Mouse (Mus musculus): Measurements from ENCODE around the gene Atp6v0e. TPM values are rescaled to one million over a fixed set of nuclear protein-coding genes. Genes with fewer than 3 reads are reported as not detected.

The Atp6v0e gene
- total RNA-seq, 2 experiments from 2014 or later, result 242 to 317 TPM

- no peak for ATAC-seq (replicated peaks; ENCODE audit: poor library complexity, severe bottlenecking)
Observed at GRCm38 (mm10) chr17:26677711-26678637, 14.9 kb downstream of the Atp6v0e start.

DNA sequence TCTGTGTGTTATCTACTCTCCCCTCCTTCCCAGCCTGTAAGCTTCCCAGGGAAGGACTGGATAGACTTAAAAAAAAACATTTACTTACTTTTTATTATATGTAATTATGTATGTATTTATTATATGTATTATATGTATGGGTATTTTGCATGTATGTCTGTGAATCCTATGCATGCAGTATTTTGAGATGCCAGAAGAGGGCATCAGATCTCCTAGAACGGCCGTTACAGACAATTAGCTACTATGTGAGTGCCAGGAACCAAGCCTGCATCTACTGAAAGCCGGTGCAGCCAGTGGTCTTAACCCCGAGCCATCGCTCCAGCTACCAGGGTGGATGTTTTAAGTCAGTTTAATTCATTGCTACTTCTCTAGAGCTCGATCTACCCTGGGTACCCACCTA lies 18.2 kb downstream of the Atp6v0e start:
- no peak for ATAC-seq (replicated peaks; ENCODE audit: poor library complexity, severe bottlenecking)

GRCm38 (mm10) chr17:26686334-26687000 lies 23.4 kb downstream of the Atp6v0e start:
- ATAC-seq (replicated peaks; ENCODE audit: poor library complexity, severe bottlenecking), result peak; percentile 58

GRCm38 (mm10) chr17:26688795-26689735 lies 26.0 kb downstream of the Atp6v0e start:
- ATAC-seq (replicated peaks; ENCODE audit: poor library complexity, severe bottlenecking), result no peak

DNA sequence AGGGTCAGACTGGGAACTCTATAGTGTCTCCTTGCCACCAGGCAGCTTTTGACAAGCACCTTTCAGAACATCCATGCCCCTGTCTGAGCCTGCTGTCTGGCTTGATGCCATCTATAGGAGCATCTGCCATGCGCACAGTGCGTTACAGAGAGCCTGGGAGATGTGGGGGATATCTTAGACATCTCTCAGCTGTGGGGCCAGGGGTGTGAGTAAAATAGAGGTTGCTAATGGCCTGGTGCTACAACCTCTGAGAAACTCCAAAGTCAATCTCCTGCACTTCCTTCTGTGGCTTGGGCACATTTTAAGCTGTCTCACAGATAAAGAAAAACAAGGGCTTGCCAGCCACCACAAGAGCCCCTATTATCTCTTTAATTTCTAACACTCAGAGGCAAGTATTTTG lies 26.8 kb downstream of the Atp6v0e start:
- ATAC-seq (replicated peaks; ENCODE audit: poor library complexity, severe bottlenecking), result no peak

GRCm38 (mm10) chr17:26690236-26690635 lies 27.2 kb downstream of the Atp6v0e start:
- no peak for ATAC-seq (replicated peaks; ENCODE audit: poor library complexity, severe bottlenecking)

DNA sequence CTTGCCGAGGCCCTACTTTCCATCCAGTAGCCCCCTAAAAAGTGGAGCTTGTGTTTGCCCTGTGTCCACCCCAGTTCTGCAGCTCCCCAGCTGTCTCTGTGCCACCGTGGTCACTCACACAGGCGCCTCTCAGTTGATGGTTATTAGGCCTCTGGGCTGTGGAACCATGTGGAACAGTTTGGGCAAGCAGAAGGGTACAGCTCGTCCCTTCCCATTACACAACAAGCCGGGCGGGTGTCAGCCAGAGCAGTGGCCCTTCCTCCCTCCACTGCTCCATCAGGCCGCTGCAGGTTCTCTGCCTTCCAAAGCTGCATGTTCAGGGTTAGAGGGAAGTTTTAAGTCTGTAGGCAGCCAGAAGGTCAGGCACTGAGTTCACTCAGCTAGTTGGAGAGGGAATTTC lies 28.1 kb downstream of the Atp6v0e start:
- ATAC-seq (replicated peaks; ENCODE audit: poor library complexity, severe bottlenecking), result no peak

DNA sequence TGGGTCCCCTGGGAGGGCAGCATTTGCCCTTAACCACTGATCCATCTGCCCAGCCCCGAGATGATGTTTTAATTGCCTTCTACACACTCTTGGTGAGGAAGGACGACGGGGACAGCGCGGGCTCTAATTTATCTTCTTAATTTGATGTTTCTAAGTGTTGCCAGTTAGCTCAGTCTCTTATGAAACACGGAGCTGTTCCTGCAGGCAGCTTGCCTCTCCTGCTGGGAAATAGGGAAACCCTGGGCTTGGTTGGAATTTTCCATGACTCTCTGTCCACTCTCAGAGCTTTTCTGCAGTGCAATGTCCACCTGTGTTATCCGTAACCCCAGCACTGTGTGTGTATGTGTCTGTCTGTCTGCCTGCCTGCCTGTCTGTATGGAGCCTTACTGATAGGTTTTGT lies 30.4 kb downstream of the Atp6v0e start:
- ATAC-seq (replicated peaks; ENCODE audit: poor library complexity, severe bottlenecking), result no peak

DNA sequence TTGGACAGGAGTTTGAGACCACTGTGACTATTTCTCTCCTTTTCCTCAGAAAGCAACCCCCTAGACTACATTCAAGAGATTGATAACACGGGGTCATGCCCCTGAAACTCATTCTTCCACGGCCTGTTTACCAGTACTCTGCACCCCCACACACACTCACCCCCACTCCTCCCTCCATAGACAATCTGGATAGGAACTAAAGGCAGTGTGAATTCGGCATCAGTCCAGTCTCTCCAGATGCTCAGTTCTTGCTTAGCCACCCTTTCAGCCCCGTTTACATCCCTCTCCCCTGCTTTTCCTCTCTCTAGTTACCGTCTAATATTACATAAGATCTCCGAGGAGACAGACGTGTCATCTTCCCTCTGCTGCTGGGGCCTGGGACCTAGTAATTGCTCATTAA lies 31.1 kb downstream of the Atp6v0e start:
- no peak for ATAC-seq (replicated peaks; ENCODE audit: poor library complexity, severe bottlenecking)

DNA sequence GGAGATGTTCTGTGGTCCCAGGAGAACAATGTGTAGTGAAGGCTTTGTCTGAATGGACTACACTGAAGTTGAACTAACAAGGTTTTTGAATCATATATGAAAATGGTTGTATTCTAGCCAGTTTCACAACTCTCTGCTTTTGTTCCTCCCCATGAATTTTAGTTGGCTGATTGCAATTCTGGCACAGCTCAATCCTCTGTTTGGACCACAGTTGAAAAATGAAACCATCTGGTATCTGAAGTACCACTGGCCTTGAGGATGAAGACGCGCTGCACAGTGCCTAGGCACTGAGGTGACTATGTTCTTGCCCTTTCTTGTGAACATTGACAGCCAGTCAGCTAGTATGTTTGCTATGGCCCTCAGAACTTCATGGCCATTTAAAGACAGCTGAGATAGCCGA lies 32.2 kb downstream of the Atp6v0e start:
- ATAC-seq (replicated peaks; ENCODE audit: poor library complexity, severe bottlenecking), result no peak

DNA sequence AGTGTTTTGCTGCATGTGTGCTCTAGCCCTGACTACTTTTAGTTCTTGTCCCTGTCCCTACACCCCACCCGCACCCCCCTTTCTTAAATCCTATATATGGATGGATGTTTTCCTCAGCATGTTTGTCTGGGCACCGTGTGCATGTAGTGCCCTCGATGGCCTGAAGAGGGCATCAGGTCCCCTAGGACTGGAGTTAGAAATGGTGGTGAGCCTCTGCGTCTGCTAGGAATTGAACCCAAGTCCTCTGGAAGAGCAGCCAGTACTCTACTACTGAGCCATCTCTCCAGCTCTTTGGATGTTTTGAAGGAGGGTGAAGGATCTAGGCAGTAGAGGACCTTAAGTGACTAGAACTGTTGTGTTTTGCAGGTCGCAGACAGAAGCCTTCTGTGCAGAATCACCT lies 35.8 kb downstream of the Atp6v0e start:
- ATAC-seq (replicated peaks; ENCODE audit: poor library complexity, severe bottlenecking), result no peak

GRCm38 (mm10) chr17:26699819-26700616 lies 37.0 kb downstream of the Atp6v0e start:
- no peak for ATAC-seq (replicated peaks; ENCODE audit: poor library complexity, severe bottlenecking)

GRCm38 (mm10) chr17:26701565-26701964 lies 38.5 kb downstream of the Atp6v0e start:
- ATAC-seq (replicated peaks; ENCODE audit: poor library complexity, severe bottlenecking), result no peak

GRCm38 (mm10) chr17:26702621-26703020 lies 39.6 kb downstream of the Atp6v0e start:
- ATAC-seq (replicated peaks; ENCODE audit: poor library complexity, severe bottlenecking), result no peak

GRCm38 (mm10) chr17:26703671-26704070 lies 40.6 kb downstream of the Atp6v0e start:
- ATAC-seq (replicated peaks; ENCODE audit: poor library complexity, severe bottlenecking), result no peak

DNA sequence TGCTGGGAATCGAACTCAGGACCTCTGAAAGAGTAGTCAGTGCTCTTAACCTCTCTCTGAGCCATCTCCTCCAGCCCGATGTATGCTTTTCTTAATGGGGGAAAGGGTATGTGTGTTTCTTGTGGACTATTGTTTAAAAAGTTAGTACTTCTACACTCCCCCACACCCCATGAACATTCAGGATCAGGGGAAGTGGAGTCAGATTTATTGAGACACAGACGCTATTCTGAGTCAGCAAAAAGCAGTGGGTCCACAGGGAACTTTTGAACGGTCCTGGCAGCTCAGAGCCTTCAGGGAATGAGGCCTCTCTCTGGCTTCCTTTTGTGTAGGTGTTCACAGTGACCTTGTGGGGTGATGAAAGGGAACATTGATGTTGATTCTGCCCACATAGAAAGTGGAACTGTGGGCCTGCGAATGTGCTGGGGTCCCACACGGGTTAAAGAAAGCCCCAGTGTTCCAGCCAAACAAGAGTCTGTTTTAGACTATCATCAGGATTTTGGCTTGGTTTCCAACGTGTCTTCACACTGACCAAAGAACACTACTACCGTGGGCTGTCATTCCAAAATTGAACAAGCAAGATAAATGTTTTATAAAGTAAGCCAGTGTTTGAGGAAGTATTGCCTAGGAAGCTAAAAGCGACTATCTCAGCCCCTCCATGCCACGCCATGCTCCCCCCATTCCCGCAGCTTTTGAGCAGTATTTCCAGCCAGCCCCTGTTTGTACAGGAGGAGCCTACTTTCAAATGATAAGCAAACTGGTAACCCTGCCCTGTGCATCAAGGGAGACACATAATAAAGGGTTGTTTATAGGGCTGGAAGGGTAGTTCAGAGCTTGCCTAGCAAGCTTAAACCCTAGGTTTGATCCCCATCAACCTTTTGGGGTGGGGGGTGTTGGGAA lies 42.7 kb downstream of the Atp6v0e start:
- ATAC-seq (replicated peaks; ENCODE audit: poor library complexity, severe bottlenecking), result peak; percentile 42

- ATAC-seq (replicated peaks; ENCODE audit: poor library complexity, severe bottlenecking), result no peak
Observed at GRCm38 (mm10) chr17:26707066-26707465, 44.0 kb downstream of the Atp6v0e start.

GRCm38 (mm10) chr17:26708499-26708898 lies 45.5 kb downstream of the Atp6v0e start:
- ATAC-seq (replicated peaks; ENCODE audit: poor library complexity, severe bottlenecking), result no peak
